Mouse (Mus musculus): ENCODE data around the gene Gm11983. TPM values are rescaled to one million over a fixed set of nuclear protein-coding genes. Genes with fewer than 3 reads are reported as not detected.

Gm11983 gene
- total and polyA plus RNA-seq, 3 experiments, result not detected

GRCm38 (mm10) chr11:6881614-6882013 is 44.2 kb upstream of the Gm11983 start:
- H3K79me2 ChIP-seq (replicated peaks; ENCODE audit: control insufficient read depth, extremely low read depth, insufficient read depth, poor library complexity, severe bottlenecking), result no peaks in the 10 kb centered on the region
- no peak overlapping the region for H3K4me2 ChIP-seq (ENCODE audit: insufficient read depth, low read depth, poor library complexity, severe bottlenecking)
- DNase-seq (ENCODE audit: extremely low read depth), result peak; percentile 70
- no peak overlapping the region for H3K4me3 ChIP-seq (replicated peaks in 1 of 3; ENCODE audit: low read depth in 2 of 3, low read length in 2 of 3, poor library complexity in 1 of 3)
- peaks cover 66% of the 10 kb centered on the region for H3K27me3 ChIP-seq (replicated peaks)
- peaks cover 0 to 4% of the 10 kb centered on the region in 2 experiments; a peak in 1 of 4 replicates for H3K4me1 ChIP-seq (ENCODE audit: control insufficient read depth in 1 of 2, insufficient read depth in 2 of 2)
- H3K36me3 ChIP-seq (replicated peaks in 1 of 2; ENCODE audit: control insufficient read depth in 1 of 2, insufficient read depth in 1 of 2, low read length in 1 of 2), result no peaks in the 10 kb centered on the region
- H3K27ac ChIP-seq (ENCODE audit: insufficient read depth, low read depth), result no peak overlapping the region
- TF ChIP-seq ZKSCAN1 (IDR thresholded peaks at IDR 0.05; ENCODE audit: borderline replicate concordance, low read depth, low read length) (no peak), SMC3 (IDR thresholded peaks at IDR 0.05; ENCODE audit: low read depth, low read length) (peak; percentile 61), CTCF (conservative IDR thresholded peaks at IDR 0.05 in 1 of 2, IDR thresholded peaks at IDR 0.05 in 1 of 2; ENCODE audit: low read depth in 2 of 2, low read length in 2 of 2) (peak; percentile 29 to 76; a peak in 3 of 4 replicates), JUN (IDR thresholded peaks at IDR 0.05; ENCODE audit: insufficient read depth, low read depth, low read length) (no peak), RAD21 (IDR thresholded peaks at IDR 0.05; ENCODE audit: low read depth, low read length) (peak; percentile 46)
- dilution Hi-C loops (cut with MboI; ENCODE audit: extremely low pct_ligation_motif_present, extremely low pct_unique_long_range_greater_than_20kb, low sequenced_read_pairs) (no loop called here), in situ Hi-C loops (cut with MboI; ENCODE audit: low pct_ligation_motif_present, low pct_unique_long_range_greater_than_20kb, low sequenced_read_pairs) (no loop called here)
- peaks cover 7% of the 10 kb centered on the region for H3K9me3 ChIP-seq (replicated peaks; ENCODE audit: low read length)
- no peak overlapping the region for H3K9ac ChIP-seq (ENCODE audit: insufficient read depth, low read depth)

GRCm38 (mm10) chr11:6877740-6878139 is 40.3 kb upstream of the Gm11983 start:
- TF ChIP-seq TCF12 (IDR thresholded peaks at IDR 0.05; ENCODE audit: low read depth, low read length) (no peak), ZMIZ1 (IDR thresholded peaks at IDR 0.05; ENCODE audit: low read depth, low read length) (no peak), SIN3A (IDR thresholded peaks at IDR 0.05; ENCODE audit: low read length) (no peak)
- Histone ChIP-seq H3K4me3 (replicated peaks in 1 of 3; ENCODE audit: low read depth in 2 of 3, low read length in 2 of 3, poor library complexity in 1 of 3) (no peak overlapping the region), H3K4me2 (ENCODE audit: insufficient read depth, low read depth, poor library complexity, severe bottlenecking) (no peak overlapping the region), H3K79me2 (replicated peaks; ENCODE audit: control insufficient read depth, extremely low read depth, insufficient read depth, poor library complexity, severe bottlenecking) (no peaks in the 10 kb centered on the region), H3K27me3 (replicated peaks) (peaks cover 75% of the 10 kb centered on the region), H3K36me3 (replicated peaks in 1 of 2; ENCODE audit: control insufficient read depth in 1 of 2, insufficient read depth in 1 of 2, low read length in 1 of 2) (no peaks in the 10 kb centered on the region), H3K27ac (ENCODE audit: insufficient read depth, low read depth) (no peak overlapping the region), H3K4me1 (ENCODE audit: control insufficient read depth in 1 of 2, insufficient read depth in 2 of 2) (no peaks in the 10 kb centered on the region), H3K9ac (ENCODE audit: insufficient read depth, low read depth) (no peak overlapping the region), H3K9me3 (replicated peaks; ENCODE audit: low read length) (peaks cover 7% of the 10 kb centered on the region)
- in situ Hi-C loops (cut with MboI; ENCODE audit: low pct_ligation_motif_present, low pct_unique_long_range_greater_than_20kb, low sequenced_read_pairs), result no loop called here
- dilution Hi-C loops (cut with MboI; ENCODE audit: extremely low pct_ligation_motif_present, extremely low pct_unique_long_range_greater_than_20kb, low sequenced_read_pairs), result no loop called here
- DNase-seq (ENCODE audit: extremely low read depth), result no peak

- TF ChIP-seq SIN3A (IDR thresholded peaks at IDR 0.05; ENCODE audit: low read length) (no peak), KAT2A (IDR thresholded peaks at IDR 0.05; ENCODE audit: insufficient replicate concordance, low read length) (no peak), NRF1 (IDR thresholded peaks at IDR 0.05; ENCODE audit: low read depth, low read length) (no peak), ZMIZ1 (IDR thresholded peaks at IDR 0.05; ENCODE audit: low read depth, low read length) (no peak), ETS1 (conservative IDR thresholded peaks at IDR 0.05; ENCODE audit: low read depth, low read length) (no peak), NELFE (IDR thresholded peaks at IDR 0.05; ENCODE audit: low read depth, low read length) (no peak), ZNF384 (IDR thresholded peaks at IDR 0.05; ENCODE audit: low read depth, low read length) (no peak), MAFK (IDR thresholded peaks at IDR 0.05; ENCODE audit: insufficient replicate concordance, low read length) (no peak), SMC3 (IDR thresholded peaks at IDR 0.05; ENCODE audit: low read depth, low read length) (no peak)
- DNase-seq (ENCODE audit: extremely low read depth), result no peak
- no peaks in the 10 kb centered on the region for H3K9me3 ChIP-seq (replicated peaks; ENCODE audit: low read length)
- no peaks in the 10 kb centered on the region for H3K4me1 ChIP-seq (ENCODE audit: control insufficient read depth in 1 of 2, insufficient read depth in 2 of 2)
- no peak overlapping the region for H3K4me3 ChIP-seq (replicated peaks in 1 of 3; ENCODE audit: low read depth in 2 of 3, low read length in 2 of 3, poor library complexity in 1 of 3)
- no peak overlapping the region for H3K4me2 ChIP-seq (ENCODE audit: insufficient read depth, low read depth, poor library complexity, severe bottlenecking)
- H3K9ac ChIP-seq (ENCODE audit: insufficient read depth, low read depth), result no peak overlapping the region
- no peaks in the 10 kb centered on the region for H3K36me3 ChIP-seq (replicated peaks in 1 of 2; ENCODE audit: control insufficient read depth in 1 of 2, insufficient read depth in 1 of 2, low read length in 1 of 2)
- no peaks in the 10 kb centered on the region for H3K79me2 ChIP-seq (replicated peaks; ENCODE audit: control insufficient read depth, extremely low read depth, insufficient read depth, poor library complexity, severe bottlenecking)
- in situ Hi-C loops (cut with MboI; ENCODE audit: low pct_ligation_motif_present, low pct_unique_long_range_greater_than_20kb, low sequenced_read_pairs) (no loop called here), dilution Hi-C loops (cut with MboI; ENCODE audit: extremely low pct_ligation_motif_present, extremely low pct_unique_long_range_greater_than_20kb, low sequenced_read_pairs) (no loop called here)
- H3K27ac ChIP-seq (ENCODE audit: insufficient read depth, low read depth), result no peak overlapping the region
- H3K27me3 ChIP-seq (replicated peaks), result peaks cover 79% of the 10 kb centered on the region
Observed at GRCm38 (mm10) chr11:6870947-6871346, 33.5 kb upstream of the Gm11983 start.

All from CH12.LX (cell line).